Comparison of ENCODE assay signal across 8 mouse cellular contexts in the genomic region with DNA sequence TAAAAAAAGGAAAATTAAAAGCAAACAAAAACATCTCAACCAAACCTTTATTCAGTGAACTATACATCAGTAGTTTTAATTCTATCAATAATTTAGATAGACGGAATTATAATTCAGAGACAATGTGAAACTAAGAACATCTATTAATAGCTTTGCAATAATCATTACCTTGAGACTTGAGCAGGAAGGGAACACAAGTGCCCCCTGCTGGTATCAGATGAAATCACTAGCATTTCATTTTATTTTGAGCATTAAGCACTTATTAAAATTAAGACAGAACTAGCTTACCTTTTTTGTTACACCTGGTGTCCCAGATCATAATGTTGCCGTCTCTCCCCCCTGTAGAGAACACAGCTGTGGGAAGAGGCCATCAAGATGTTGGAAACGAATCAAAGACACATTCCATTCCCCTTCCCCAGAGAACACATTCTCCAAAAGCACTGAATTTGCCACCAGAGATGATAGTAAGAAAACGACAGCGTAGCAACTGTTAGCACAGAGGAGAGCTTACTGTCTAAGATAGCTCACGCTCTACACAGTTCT. TPM values are rescaled to one million over a fixed set of nuclear protein-coding genes. Genes with fewer than 3 reads are reported as not detected.
DNase-seq lines count a peak whose midpoint lies in the region; ATAC-seq and TF ChIP-seq lines count a peak whose summit lies in the region.

No protein-coding gene starts in this region.

- no peaks in the 10 kb centered on the region for H3K9me3 ChIP-seq in heart, embryonic 10.5 days
- H3K9me3 ChIP-seq in kidney, postnatal 0 days (replicated peaks; ENCODE audit: low read length), result no peaks in the 10 kb centered on the region

- H3K36me3 ChIP-seq in heart, embryonic 10.5 days, result peaks cover 42% of the 10 kb centered on the region
- peaks cover 13% of the 10 kb centered on the region; the same call in 1 of the 2 replicates for H3K36me3 ChIP-seq in thymus, adult 2 months (ENCODE audit: control insufficient read depth, insufficient read depth, low read length)
- peaks cover 5% of the 10 kb centered on the region; the same call in 1 of the 2 replicates for H3K36me3 ChIP-seq in kidney, postnatal 0 days (ENCODE audit: insufficient read depth, low read length)

- H3K4me3 ChIP-seq in heart, embryonic 10.5 days, result no peak overlapping the region
- no peak overlapping the region for H3K4me3 ChIP-seq in thymus, adult 2 months (ENCODE audit: control insufficient read depth, insufficient read depth, low read length)
- no peak overlapping the region for H3K4me3 ChIP-seq in kidney, postnatal 0 days (replicated peaks; ENCODE audit: low read depth, low read length)

- H3K27me3 ChIP-seq in heart, embryonic 10.5 days (ENCODE audit: insufficient read depth, poor library complexity, severe bottlenecking), result no peaks in the 10 kb centered on the region
- no peaks in the 10 kb centered on the region for H3K27me3 ChIP-seq in thymus, adult 2 months (ENCODE audit: control insufficient read depth, insufficient read depth, low read length)
- no peaks in the 10 kb centered on the region for H3K27me3 ChIP-seq in kidney, postnatal 0 days (ENCODE audit: insufficient read depth, low read length)

- no peak overlapping the region for H3K4me2 ChIP-seq in kidney, postnatal 0 days (ENCODE audit: low read length)

- ATAC-seq in kidney, postnatal 0 days (replicated peaks; ENCODE audit: low FRiP score, low read depth), result no peak

- no peak overlapping the region for H3K9ac ChIP-seq in kidney, postnatal 0 days (ENCODE audit: low read depth, low read length)

- TF ChIP-seq CTCF in thymus, adult 2 months (IDR thresholded peaks at IDR 0.05; ENCODE audit: borderline replicate concordance, control insufficient read depth, extremely low read depth, insufficient read depth, low read length, poor library complexity), result no peak
- TF ChIP-seq CTCF in kidney, postnatal 0 days (IDR thresholded peaks at IDR 0.05; ENCODE audit: low read depth), result peak; percentile 86

- no peaks in the 10 kb centered on the region for H3K4me1 ChIP-seq in heart, embryonic 10.5 days
- H3K4me1 ChIP-seq in thymus, adult 2 months (replicated peaks; ENCODE audit: control insufficient read depth, insufficient read depth, low read length), result no peaks in the 10 kb centered on the region; the same call in 1 of the 2 replicates
- H3K4me1 ChIP-seq in kidney, postnatal 0 days (replicated peaks; ENCODE audit: insufficient read depth, low read length), result no peaks in the 10 kb centered on the region

- no peak for TF ChIP-seq POLR2A in thymus, adult 2 months (IDR thresholded peaks at IDR 0.05; ENCODE audit: control insufficient read depth, extremely low read depth, insufficient read depth, low read length, poor library complexity)

- peak; percentile 57 for DNase-seq in heart, adult 8-10 months (ENCODE audit: low spot score)
- DNase-seq in heart, embryonic 10.5 days (ENCODE audit: low spot score), result no peak
- peak; percentile 39 for DNase-seq in thymus, adult 2 months
- DNase-seq in thymus, adult 18-20 months, result no peak
- peak; percentile 76 for DNase-seq in cerebellum, adult 9-10 months
- DNase-seq in kidney, postnatal 0 days (ENCODE audit: low spot score), result peak; percentile 79
- DNase-seq in skeletal muscle tissue, adult 2 months (ENCODE audit: low read depth, low spot score), result peak; percentile 39
- no peak for DNase-seq in ovary, adult 18-20 months (ENCODE audit: low spot score)

- no peak overlapping the region for H3K27ac ChIP-seq in heart, embryonic 10.5 days
- H3K27ac ChIP-seq in thymus, adult 2 months (ENCODE audit: control insufficient read depth, insufficient read depth, low read length), result no peak overlapping the region
- H3K27ac ChIP-seq in kidney, postnatal 0 days, result no peak overlapping the region

- 66% methylated on average over 6 of the region's 6 CpGs for WGBS in heart, embryonic 10.5 days
- 77% methylated on average over 6 of the region's 6 CpGs for WGBS in thymus, adult 2 months
- 63% methylated on average over 6 of the region's 6 CpGs for WGBS in kidney, postnatal 0 days

RNA-seq across cellular contexts. Expression of gene Dtl, which starts 12.4 kb away (rescaled TPM):
- under 1 TPM; 0.06 to 0.34 (median 0.20) TPM for total RNA-seq in heart, adult 8-10 months (2022)
- polyA plus RNA-seq in heart, embryonic 10.5 days (2016; fragmentation: Nextera tagmentation; extraction: Ambion mirVana), result 45.5 and 53.6 TPM in 2 replicates
- 13.7 and 20.2 TPM in 2 replicates for polyA plus RNA-seq in thymus, adult 2 months (2012; rRNA removed)
- 16.9 and 21.9 TPM in 2 replicates for polyA plus RNA-seq in kidney, postnatal 0 days (2015; fragmentation: Nextera tagmentation; extraction: Ambion mirVana)

RNA-seq across cellular contexts. Expression of gene Ints7, which starts 12.5 kb away (rescaled TPM):
- 10 to 100 TPM in 3 of 4 experiments, 1 to 10 TPM in 1; 9.7 to 11.2 (median 10.8) TPM for total RNA-seq in heart, adult 8-10 months (2022)
- polyA plus RNA-seq in heart, embryonic 10.5 days (2016; fragmentation: Nextera tagmentation; extraction: Ambion mirVana), result 52.9 and 58.7 TPM in 2 replicates
- polyA plus RNA-seq in thymus, adult 2 months (2012; rRNA removed), result 62.2 and 71.0 TPM in 2 replicates
- 31.7 and 38.9 TPM in 2 replicates for polyA plus RNA-seq in kidney, postnatal 0 days (2015; fragmentation: Nextera tagmentation; extraction: Ambion mirVana)

Comparison
In these comparisons a context has a peak if more than half of its experiments do, and no peak if none do; other contexts are left out.
1. DNase-seq: peak in heart, adult 8-10 months (single experiment), thymus, adult 2 months (single experiment), cerebellum, adult 9-10 months (single experiment), kidney, postnatal 0 days (single experiment) and skeletal muscle tissue, adult 2 months (single experiment); none in heart, embryonic 10.5 days (single experiment), thymus, adult 18-20 months (0 of 2) and ovary, adult 18-20 months (single experiment).